Mouse (Mus musculus): ENCODE data around the gene Fbxw7.

DNA sequence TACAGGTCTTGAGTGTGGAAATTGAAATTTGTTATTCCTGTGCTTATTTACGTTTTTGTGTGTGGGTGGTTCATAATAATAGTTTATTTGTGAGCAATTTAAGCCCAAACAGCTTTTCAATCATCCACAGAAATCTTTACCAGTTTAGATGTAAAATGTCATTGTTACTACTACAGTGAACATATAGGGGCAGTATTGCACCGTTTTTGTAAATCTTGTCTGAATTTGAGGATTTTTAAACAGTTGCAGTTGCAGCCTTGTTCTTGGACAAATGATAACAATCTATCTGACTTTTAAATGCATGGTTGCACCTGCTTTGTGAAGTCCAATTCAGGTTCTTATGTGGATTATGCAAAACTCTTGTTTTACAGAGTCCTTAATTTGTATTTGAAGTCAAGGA lies 121.2 kb downstream of the Fbxw7 start:
- no peak for TF ChIP-seq CTCF (IDR thresholded peaks at IDR 0.05; ENCODE audit: low read depth, low read length)
- no peak for TF ChIP-seq POLR2A (IDR thresholded peaks at IDR 0.05; ENCODE audit: borderline replicate concordance, low read depth, low read length)
